Mouse (Mus musculus): ENCODE measurements around the gene Pnpla3.
"Not testable (repeated sequence)": the region's sequence is repeated elsewhere in the genome, so short reads cannot be mapped to it uniquely, and the experiment has no call there.

Gene Pnpla3

DNA sequence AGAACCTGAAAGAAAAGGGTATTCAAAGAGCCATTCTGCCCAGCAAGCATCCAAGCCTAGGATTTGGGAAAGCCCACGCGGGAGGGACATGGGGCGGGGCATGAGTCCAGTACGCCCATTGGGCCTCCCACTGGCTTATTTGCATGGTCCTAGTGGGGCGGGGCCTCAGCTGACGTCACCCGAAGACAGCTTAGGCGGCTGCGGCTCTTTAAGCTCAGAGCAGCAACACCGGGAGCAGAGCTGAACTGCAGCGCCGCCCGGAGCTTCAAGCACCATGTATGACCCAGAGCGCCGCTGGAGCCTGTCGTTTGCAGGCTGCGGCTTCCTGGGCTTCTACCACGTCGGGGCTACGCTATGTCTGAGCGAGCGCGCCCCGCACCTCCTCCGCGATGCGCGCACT lies at the start of gene Pnpla3:
Gene Pnpla3, plus strand, starts transcription at position 238 of the 400 bp plus-strand sequence.
- DNase-seq (ENCODE audit: low spot score) = peak; percentile 97

DNA sequence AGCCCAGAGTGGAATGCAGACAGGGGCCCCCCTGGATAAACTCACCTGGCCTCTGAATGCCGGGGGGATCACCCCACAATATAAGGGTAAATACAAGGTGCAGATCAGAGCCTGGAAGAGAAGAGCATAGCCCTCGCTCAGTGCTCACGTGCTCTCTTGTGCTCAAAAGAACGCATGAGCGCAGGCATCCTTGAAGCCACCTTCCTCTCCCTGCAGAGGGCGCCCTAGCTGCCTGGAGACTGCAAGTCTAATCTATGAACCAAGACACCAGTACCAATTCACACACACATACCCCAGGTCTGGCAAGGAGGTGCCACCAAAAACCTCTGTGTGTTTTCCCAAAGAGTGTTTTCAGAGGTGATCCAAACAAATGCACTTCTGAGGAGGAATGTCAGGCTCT lies 47.0 kb upstream of the Pnpla3 start:
- no peak for DNase-seq (ENCODE audit: low spot score)

DNA sequence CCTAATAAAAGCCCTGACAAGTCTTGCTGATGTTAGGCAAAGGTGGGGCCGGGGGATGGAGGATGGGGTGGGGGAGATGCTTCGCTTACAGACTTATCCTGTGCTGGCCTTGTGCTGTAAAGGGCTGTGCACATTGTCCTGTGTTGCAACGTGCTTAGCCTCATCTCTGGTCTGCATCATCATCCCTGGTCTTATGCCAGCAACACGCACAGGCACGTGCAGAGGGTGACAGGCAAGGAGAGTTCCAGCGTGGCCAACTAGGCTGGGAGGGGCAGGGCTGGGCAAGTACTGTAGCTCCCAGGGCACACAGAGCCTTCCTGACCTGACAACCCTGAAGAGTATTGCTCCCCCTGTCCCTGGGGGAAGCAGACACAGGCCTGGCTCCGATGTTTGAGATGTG lies 46.6 kb upstream of the Pnpla3 start:
- no peak for DNase-seq (ENCODE audit: low spot score)

DNA sequence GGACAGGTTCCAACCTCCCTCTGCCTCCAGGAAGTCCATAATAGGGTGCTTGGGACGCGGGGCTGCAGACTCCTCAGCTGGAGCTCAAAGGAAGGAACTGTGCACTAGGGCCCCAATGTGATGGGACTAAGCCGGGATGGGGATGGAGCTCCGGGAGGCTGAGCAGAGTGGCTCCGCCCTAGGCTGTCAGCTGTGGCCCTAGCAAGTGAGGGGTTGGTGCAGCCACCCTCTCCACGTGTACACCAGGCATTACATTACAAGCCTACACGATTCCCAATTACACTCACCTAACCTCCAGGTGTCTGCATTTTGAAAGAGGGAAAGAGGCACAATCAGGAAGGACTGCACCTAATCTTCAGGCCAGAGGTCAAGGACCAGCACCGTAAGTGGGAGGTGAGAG lies 44.6 kb upstream of the Pnpla3 start, which contains the start of gene Pnpla5:
Gene Pnpla5, minus strand, starts transcription at position 101 of the 400 bp plus-strand sequence.
- no peak for DNase-seq (ENCODE audit: low spot score)

DNA sequence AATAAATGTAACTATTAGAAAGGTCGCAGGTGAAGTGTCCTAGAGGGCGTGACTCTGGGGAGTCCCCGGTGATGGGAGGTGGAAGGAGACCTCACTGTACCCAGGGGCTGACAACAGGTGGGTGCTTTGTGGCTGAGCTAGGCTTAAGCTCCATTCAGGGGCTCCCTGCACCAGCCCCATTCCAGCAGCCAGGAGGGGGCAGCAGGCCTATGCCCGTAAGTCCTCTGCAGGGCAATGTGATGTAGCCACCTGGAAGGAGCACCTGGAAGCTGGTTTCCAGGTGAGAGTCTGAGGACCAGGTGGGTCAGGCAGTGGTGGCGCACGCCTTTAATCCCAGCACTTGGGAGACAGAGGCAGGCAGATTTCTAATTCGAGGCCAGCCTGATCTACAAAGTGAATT lies 43.6 kb upstream of the Pnpla3 start:
- no peak for DNase-seq (ENCODE audit: low spot score)

DNA sequence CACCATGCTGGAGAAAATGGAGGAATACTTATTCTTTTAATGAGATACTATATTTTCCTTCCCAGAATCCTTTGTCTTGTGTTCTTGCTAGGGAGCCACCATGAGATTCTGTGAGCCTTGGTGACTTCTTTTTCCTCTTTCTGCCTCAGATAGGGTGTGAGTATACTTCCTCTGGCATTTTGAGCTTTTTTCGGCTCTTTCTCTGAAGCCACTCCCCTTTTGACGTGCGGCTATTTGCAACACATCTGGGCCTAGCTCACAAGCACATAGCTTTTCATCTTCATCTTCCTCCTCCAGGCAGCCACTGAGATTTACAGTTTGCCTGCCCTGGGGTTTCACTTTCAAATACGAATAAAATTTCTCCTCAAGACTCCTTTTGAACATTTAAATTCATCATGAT lies 41.2 kb upstream of the Pnpla3 start:
- DNase-seq (ENCODE audit: low spot score) = no peak

DNA sequence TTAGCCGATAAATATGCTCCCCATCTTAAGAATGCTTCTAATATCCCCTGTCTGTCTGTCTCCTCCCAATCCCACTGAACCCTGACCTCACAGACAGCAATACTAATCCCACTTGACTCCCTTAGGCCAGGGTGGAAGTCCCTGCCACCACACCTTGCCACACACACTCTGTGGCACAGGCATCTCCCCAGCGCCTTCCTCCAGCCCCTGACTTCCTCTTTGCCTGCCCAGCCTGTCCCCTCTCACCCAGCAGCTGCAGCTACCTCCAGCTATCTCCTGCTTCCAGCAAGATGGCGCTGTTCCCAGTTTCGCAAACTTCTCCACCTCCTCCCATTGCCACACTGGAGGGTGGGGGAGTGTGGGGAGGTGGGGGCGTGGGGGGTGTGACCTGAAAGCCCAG lies 40.8 kb upstream of the Pnpla3 start:
- no peak for DNase-seq (ENCODE audit: low spot score)

DNA sequence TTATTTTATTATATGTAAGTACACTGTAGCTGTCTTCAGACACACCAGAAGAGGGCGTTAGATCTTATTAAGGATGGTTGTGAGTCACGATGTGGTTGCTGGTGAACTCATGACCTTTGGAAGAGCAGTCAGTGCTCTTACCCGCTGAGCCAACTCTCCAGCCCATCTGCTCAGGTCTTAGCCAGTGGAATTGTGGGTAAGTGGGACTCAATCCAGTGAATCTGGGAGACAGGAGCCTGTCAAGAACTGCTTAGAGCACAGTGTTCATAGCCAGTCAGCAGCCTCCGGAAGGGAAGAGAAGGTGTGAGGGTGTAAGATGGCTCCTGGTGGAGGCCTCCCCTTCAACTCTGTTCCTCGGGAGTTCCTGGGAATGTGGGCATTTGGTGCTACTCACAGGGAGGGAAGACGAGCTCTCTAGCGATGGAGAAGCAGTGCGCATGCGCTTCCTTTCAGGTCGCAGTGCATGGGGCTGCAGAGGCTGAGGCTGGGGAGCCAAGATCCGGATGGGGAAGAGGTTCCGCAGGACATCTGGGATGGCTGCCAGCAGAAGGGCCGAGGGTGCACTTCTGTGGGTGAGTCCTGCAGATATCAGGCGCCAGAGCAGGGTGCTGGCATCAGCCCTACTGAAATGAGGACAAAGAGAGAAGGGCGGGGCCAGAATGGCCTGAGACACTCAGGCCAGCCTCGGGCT lies 36.4 kb upstream of the Pnpla3 start:
- DNase-seq (ENCODE audit: low spot score) = peak; percentile 69

DNA sequence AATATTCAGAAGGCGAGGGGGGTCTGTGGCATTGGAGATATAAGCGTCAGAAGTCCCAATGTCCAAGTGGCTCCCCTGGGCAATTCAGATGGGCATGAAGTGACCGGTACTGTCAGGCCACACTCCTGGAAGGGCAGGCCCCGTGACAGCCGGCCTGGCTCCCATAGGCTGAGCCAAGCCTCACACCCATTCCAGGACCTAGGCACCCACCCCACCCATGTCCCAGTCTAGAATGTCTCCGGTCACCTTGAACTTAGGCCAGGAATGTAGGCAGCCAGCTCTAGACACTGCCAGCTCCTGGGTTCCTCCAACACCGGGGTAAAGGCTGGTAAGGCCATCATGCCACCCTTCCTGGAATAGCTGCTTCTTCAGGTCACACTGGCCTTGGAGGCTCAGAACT lies 35.7 kb upstream of the Pnpla3 start:
- DNase-seq (ENCODE audit: low spot score) = no peak

DNA sequence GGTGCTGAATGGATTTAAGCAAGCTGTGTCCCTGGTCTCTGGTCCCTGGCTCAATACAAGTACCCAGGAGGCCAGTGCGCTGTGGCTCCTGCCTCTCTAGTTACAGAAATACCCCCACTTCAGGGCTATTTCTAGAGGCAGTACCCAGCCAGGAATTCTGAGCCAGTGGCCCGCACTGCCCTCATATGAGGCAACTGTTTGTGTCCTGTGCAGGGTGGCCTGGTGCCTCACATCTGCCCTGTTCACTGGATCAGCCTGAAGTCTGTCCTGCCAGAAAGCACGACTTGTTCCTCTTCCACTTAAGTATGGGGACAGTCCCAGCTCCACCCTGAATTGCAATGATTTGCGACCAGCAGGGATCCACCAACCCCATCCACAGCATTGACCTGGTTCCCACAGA lies 34.2 kb upstream of the Pnpla3 start:
- DNase-seq (ENCODE audit: low spot score) = no peak

DNA sequence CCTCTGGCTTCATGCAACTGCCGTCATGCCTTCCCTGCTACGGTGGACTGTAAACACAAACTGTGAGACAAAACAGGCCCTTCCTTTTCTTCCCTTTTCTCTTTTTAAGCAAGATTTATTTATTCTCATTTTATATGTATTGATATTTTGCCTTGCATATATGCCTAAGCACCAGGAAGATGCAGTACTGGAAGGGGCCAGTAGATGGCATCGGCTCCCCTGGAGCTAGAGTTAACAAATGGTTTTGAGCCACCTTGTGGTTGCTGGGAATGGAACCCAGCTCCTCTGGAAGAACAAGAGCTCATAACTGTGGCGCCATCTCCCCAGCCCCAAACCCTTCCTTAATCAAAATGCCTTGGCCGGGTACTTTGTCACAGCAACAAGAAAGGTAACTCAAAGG lies 32.2 kb upstream of the Pnpla3 start:
- peak; percentile 62 for DNase-seq (ENCODE audit: low spot score)

DNA sequence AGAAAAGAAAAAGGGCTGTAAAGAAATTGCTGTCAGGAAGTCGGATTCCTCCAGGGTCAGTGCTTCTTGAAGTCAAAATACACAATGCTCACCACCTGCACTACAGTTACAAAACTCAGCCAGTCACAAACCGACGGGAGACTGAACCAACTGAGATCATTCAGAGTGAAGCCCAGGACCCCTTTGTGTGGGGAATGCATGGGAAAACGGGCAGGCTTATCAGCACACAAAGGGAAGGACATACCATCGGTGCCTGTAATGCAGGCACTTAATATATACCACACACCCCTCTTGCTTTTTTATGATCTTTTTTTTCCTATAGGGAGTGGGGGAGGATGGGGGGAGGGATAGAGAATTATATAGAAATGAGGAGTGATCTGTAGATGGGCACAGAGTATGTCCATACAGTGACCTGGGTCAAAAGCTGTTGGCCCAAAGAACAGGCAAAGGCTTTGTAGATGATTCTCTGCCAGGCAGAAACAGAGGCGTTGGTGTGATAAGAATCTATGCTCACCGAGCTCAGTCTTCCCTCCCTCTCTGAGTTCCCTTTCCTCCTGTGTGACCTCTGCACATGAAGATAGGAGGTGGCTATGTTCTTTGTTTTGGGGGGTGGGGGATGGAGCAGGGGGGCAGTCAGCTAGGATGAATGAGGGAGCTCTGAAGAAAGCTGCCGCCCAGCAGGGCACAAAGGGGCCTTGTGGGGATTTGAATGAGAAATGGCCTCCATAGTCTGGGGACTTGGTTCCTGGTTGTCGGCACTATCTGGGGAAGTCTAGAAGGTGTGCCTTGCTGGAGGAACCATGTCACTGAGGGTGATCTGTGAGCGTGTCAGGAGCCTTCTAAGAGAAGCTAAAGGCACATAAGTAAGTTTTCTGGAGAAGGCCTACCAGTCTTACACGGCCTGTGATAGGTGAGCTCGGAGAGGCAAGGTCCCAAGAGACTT lies 30.9 kb upstream of the Pnpla3 start:
- DNase-seq (ENCODE audit: low spot score) = no peak

DNA sequence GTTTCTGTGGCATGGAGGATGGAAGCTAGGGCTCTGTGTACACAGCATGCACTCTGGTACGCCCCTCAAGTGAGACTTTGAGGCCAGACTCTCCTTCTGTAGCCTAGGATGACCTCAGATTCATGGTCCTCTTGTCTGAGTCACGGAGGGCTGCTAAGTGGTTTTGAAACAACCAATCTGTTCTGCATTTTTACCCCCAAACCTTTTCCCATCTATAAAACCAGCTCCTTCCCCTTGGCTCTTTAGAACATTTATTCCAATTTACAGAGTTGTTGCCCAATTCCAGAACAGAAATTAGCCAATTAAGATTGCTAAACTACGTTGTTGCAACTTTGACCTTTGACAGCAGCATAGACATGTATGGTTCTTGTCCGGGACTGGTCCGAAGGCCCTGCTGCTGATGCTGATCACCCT lies 28.0 kb upstream of the Pnpla3 start:
- DNase-seq (ENCODE audit: low spot score) = no peak

DNA sequence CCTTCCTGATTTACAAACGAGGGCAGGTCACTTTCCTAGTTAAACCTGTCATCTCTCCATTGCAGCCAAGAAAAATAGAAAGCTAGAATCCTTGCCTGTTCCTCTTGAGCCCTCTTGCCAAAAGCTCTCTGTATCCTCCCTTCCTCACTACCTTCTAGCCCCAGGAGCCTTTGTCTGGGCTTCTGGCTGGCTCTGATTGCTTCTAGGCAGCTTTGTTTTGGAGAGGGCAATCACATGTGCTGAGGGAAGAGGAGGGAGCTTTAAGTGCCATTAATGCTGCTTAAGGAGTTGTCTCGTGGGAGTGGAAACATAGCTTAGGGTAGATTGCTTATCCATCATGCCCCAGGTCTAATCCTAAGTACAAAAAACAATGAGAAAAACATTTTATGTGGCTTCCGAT lies 27.5 kb upstream of the Pnpla3 start:
- DNase-seq (ENCODE audit: low spot score) = no peak

DNA sequence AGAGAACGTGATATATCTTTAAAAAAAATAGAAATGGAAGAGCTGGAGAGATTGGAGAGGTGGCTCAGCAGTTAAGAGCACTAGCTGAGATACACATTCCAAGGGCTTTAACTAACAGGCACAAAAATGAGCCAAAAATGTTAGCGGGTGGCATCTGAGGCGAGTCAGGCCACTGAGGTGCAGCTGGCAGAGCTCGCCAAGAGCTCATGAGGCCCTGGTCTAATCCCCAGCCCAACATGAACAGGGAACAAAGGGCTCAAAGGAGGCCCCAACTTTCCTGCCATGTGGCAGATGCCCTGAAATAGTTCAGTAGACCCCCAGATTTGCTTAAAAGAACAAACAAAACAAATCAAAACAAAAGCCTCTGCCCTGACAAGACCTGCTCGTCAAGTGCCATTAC lies 26.7 kb upstream of the Pnpla3 start:
- DNase-seq (ENCODE audit: low spot score) = no peak

DNA sequence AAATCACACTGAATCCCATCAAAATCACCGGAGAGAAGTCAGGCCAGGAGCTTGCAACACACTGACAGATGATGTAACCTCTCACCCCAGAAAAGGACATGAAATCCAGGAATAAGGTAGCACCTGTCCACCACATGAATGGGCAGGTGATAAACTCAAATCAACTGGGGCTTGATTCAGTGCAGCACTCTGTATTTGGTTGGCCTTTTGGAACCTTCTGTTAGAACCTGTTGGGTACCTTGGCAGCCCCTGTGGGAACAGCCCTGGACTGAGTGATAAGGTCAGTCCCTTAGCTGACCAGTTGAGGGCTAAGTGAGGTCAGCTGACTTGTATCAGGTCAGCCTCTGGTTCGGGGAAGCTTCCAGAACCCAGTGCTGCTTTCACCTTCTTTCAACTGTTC lies 11.5 kb upstream of the Pnpla3 start:
- no peak for DNase-seq (ENCODE audit: low spot score)

DNA sequence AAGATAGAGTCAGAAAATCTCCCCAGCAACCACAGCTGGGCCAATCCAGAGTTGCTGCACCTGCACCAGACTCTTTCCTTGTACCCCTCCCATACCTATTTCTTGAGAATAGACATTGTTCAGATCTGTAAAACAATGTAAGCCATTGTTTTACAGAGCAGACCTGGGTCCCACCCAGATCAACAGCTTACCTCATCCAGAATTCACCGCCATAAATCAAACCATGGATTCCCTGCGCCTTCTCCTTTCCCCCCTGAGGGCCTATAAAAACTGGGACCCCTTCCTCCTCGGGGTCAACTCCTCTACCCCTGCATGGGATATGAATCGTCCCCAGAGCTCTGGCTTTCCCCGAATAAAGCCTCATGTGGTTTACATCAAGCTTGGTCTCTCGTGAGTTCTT lies 10.1 kb upstream of the Pnpla3 start:
- not testable (repeated sequence) for DNase-seq (ENCODE audit: low spot score)

DNA sequence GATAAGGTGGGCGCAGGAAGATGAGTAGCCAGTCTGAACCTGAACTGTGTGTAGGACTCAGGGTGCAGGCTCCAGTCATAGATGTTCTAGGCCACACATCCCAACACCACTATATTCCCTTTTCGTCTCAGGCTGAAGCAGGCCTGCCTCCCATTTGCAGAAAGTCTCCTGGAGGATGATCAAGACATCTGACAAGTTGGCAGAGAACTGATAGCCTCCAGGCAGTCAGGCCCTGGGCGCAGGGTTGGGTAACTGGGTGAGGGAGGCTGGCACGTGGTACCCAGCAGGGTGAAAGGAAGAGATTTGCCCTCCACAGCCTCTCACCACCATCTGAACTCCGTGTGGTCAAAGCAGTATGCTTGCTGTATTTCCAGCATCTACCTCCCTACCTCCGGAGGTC lies 5.8 kb upstream of the Pnpla3 start:
- no peak for DNase-seq (ENCODE audit: low spot score)

DNA sequence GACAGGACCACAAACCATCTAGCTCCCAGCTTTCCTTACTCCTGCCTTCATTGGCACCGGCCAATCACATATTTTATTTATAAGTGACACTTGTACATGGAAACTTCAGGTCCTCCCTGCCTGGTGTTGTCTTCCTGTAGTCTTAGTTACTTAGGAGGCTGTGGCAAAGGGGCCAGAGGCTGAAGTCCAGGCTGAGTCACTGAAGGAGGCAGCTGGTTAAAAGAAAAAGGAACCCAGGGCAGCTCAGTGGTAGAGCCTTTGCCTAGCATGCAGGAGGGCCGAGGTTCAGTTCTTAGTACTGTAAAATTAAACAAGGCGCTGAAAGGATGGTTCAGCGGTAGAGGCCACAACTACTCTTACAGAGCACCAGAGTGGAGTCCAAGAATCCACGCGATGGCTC lies 819 bp upstream of the Pnpla3 start:
- DNase-seq (ENCODE audit: low spot score) = no peak

DNA sequence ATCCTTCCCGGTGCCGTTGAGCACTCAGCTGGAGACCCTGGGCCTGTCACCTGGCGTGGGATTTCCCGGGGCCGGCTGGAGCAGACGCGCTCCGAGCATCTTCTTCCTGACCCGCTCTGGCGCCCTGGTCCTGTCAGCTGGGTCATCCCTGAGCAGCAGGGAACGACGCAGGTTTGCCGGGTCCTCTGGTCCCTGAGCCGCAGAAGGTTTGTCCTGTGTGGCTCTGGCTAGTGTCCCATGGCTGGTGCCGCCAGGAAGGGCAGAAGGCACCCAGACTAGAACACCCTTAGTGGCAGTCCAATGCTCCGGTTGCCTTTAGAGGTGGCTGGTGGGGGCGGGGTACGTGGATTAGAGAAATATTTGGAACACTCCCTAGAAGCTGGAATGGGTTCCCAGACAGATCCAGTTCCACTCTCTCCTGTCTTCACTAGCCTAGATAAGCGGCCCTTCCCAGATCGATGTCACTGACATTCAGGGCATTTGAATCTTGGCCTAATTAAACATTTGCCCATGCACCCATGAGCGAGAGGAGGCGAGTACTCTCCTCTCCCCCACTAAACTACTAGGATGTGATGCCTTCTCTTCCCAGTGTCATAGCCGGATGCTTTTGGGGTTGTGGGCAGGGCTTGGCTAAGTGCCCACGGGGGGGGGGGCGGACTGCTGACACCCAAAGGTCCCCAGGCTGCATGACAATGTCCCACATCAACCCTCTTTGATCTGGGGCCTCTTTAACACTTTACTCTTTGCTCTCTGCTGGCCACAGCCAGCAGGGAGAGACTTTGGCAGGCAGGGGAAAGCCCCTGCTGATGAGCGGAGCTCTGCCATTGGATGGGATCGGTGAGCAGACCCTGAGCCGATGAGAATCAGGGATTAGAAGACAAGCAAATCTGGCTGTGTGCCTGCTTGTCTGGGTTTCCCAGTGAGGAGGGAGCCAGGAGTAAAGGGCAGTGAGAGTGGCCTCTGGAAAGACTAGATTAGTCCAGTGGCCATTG lies 829 bp downstream of the Pnpla3 start:
- DNase-seq (ENCODE audit: low spot score) = no peak

DNA sequence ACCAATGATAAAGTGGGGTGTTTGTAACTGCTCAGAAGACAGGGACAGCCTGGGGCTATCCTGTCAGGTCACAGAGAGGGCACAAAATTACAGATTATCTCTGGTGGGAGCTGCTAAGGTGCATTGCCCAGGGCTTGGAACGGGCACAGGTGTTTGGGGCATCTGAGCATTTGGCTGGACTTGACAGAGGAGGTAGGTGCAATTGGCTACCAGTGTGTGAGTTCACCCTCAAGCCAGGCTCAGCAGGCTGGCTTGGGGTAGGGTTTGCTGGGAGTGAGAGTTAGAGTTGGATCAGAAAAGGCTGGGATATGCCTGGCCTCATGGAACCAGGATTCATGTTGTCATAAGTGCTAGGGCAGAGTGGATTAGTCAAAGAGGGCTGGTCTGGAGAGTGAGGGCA lies 1.9 kb downstream of the Pnpla3 start:
- DNase-seq (ENCODE audit: low spot score) = no peak

DNA sequence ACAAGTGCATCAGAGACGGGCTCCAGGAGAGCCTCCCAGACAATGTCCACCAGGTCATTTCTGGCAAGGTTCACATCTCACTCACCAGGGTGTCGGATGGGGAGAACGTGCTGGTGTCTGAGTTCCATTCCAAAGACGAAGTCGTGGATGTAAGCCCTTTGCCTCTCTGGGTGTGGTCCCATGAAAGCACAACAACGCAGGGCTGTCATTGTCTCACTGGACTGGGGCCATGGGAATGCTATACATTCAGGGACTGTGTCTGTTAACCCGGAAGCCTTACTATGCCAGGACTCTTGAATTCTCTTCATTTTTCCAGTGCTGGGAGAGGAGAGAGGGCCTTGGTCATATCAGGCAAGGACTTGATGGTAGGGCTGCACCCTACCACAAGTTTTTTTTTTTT lies 3.5 kb downstream of the Pnpla3 start:
- DNase-seq (ENCODE audit: low spot score) = no peak

Data from testis, postnatal 10 days (tissue).